Mouse (Mus musculus): ENCODE results near the gene L1td1. TPM values are rescaled to one million over a fixed set of nuclear protein-coding genes. Genes with fewer than 3 reads are reported as not detected.

The L1td1 gene
- total and polyA plus RNA-seq, 3 experiments, result not detected

DNA sequence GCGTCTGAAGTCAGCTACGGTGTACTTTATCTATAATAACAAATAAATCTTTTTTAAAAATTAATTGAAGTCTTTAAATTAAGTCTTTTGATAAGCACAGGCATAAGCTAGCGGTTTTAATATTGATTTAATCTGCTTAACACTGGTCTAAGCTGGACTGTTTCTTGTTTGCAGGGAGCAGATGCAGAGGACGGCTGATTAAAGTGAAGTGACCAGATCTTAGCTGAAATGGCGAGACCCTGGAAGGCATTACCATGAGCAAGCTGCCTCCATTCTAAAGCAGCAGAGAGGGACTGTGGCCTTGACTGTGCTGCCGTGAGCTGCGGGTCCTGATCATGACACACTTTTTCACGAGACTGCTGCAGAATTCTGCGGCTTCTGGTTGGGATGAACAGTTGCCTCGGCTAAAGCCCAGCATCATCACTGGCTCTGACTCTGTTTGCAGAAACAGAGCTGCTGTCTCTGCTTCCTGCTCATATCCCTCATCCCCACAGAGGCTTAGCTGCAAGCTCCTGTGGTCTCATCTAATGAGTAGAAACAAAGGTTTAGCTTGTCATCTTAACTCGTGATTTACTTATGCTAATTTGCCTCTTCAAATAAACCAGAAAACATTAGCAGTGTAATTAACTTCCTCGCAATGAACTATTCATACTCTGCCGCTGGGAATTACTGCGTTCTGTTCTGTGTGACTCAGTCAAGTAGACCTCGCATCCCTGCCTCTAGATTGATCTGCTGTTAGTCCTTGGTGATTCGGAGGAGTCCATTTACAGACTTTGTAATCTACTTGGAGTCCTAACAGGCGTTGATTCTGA is 8.6 kb upstream of the L1td1 start:
- Histone ChIP-seq H3K27me3 (replicated peaks) (no peaks in the 10 kb centered on the region), H3K4me3 (replicated peaks in 1 of 3; ENCODE audit: low read depth in 2 of 3, low read length in 2 of 3, poor library complexity in 1 of 3) (no peak overlapping the region), H3K9ac (ENCODE audit: insufficient read depth, low read depth) (no peak overlapping the region), H3K4me2 (ENCODE audit: insufficient read depth, low read depth, poor library complexity, severe bottlenecking) (no peak overlapping the region), H3K27ac (ENCODE audit: insufficient read depth, low read depth) (no peak overlapping the region), H3K9me3 (replicated peaks; ENCODE audit: low read length) (peaks cover 56% of the 10 kb centered on the region), H3K36me3 (replicated peaks in 1 of 2; ENCODE audit: control insufficient read depth in 1 of 2, insufficient read depth in 1 of 2, low read length in 1 of 2) (no peaks in the 10 kb centered on the region), H3K79me2 (replicated peaks; ENCODE audit: control insufficient read depth, extremely low read depth, insufficient read depth, poor library complexity, severe bottlenecking) (no peaks in the 10 kb centered on the region), H3K4me1 (ENCODE audit: control insufficient read depth in 1 of 2, insufficient read depth in 2 of 2) (no peaks in the 10 kb centered on the region)
- TF ChIP-seq USF2 (conservative IDR thresholded peaks at IDR 0.05; ENCODE audit: low read depth, low read length), result no peak
- TF ChIP-seq POLR2AphosphoS2 (IDR thresholded peaks at IDR 0.05; ENCODE audit: low read depth, low read length), result no peak
- TF ChIP-seq MYC (IDR thresholded peaks at IDR 0.05; ENCODE audit: low read depth, low read length), result no peak
- no peak for TF ChIP-seq GABPA (IDR thresholded peaks at IDR 0.05; ENCODE audit: insufficient replicate concordance, low read depth, low read length)
- no peak for TF ChIP-seq ETS1 (conservative IDR thresholded peaks at IDR 0.05; ENCODE audit: low read depth, low read length)
- in situ Hi-C loops (cut with MboI; ENCODE audit: low pct_ligation_motif_present, low pct_unique_long_range_greater_than_20kb, low sequenced_read_pairs), result no loop called here
- DNase-seq (ENCODE audit: extremely low read depth), result no peak
- dilution Hi-C loops (cut with MboI; ENCODE audit: extremely low pct_ligation_motif_present, extremely low pct_unique_long_range_greater_than_20kb, low sequenced_read_pairs), result no loop called here

DNA sequence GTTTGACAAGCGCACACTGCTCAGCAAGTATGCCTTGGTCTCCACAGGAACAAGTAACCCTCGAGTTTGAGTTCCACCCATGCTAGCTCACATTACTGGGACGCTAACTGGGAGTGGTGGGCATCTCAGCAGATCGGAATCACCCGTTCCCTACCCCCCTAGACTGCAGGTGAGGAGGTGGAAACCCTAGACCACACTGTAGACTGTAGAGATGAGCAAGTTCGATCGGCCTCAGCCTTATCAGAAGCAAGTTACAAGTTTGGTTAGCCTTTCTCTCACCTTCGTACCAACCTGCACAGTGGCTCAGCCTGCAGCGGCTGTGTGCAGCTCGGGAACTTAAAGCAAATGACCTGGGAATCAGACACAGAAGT is 8.0 kb upstream of the L1td1 start:
- TF ChIP-seq MXI1 (IDR thresholded peaks at IDR 0.05; ENCODE audit: low read depth, low read length), result no peak
- TF ChIP-seq ZMIZ1 (IDR thresholded peaks at IDR 0.05; ENCODE audit: low read depth, low read length), result no peak
- TF ChIP-seq USF1 (IDR thresholded peaks at IDR 0.05; ENCODE audit: low read depth, low read length), result no peak
- no peak for TF ChIP-seq SIN3A (IDR thresholded peaks at IDR 0.05; ENCODE audit: low read length)
- TF ChIP-seq NELFE (IDR thresholded peaks at IDR 0.05; ENCODE audit: low read depth, low read length), result no peak
- no peak for TF ChIP-seq UBTF (IDR thresholded peaks at IDR 0.05; ENCODE audit: low read depth, low read length)
- TF ChIP-seq IRF4 (IDR thresholded peaks at IDR 0.05; ENCODE audit: low read depth, low read length), result no peak
- no peak for TF ChIP-seq JUND (conservative IDR thresholded peaks at IDR 0.05; ENCODE audit: low read depth, low read length)
- TF ChIP-seq USF2 (conservative IDR thresholded peaks at IDR 0.05; ENCODE audit: low read depth, low read length), result no peak
- no peak for TF ChIP-seq MAFK (IDR thresholded peaks at IDR 0.05; ENCODE audit: insufficient replicate concordance, low read length)
- TF ChIP-seq NRF1 (IDR thresholded peaks at IDR 0.05; ENCODE audit: low read depth, low read length), result no peak
- TF ChIP-seq PAX5 (IDR thresholded peaks at IDR 0.05; ENCODE audit: low read length), result no peak
- no peak for TF ChIP-seq MEF2A (IDR thresholded peaks at IDR 0.05; ENCODE audit: borderline replicate concordance, low read depth, low read length)
- TF ChIP-seq MAZ (IDR thresholded peaks at IDR 0.05; ENCODE audit: low read depth, low read length), result no peak
- TF ChIP-seq RAD21 (IDR thresholded peaks at IDR 0.05; ENCODE audit: low read depth, low read length), result no peak
- no peak for TF ChIP-seq SMC3 (IDR thresholded peaks at IDR 0.05; ENCODE audit: low read depth, low read length)
- Histone ChIP-seq H3K9me3 (replicated peaks; ENCODE audit: low read length) (peaks cover 52% of the 10 kb centered on the region), H3K9ac (ENCODE audit: insufficient read depth, low read depth) (no peak overlapping the region), H3K4me3 (replicated peaks in 1 of 3; ENCODE audit: low read depth in 2 of 3, low read length in 2 of 3, poor library complexity in 1 of 3) (no peak overlapping the region), H3K27me3 (replicated peaks) (no peaks in the 10 kb centered on the region), H3K36me3 (replicated peaks in 1 of 2; ENCODE audit: control insufficient read depth in 1 of 2, insufficient read depth in 1 of 2, low read length in 1 of 2) (no peaks in the 10 kb centered on the region), H3K4me1 (ENCODE audit: control insufficient read depth in 1 of 2, insufficient read depth in 2 of 2) (no peaks in the 10 kb centered on the region), H3K27ac (ENCODE audit: insufficient read depth, low read depth) (no peak overlapping the region), H3K4me2 (ENCODE audit: insufficient read depth, low read depth, poor library complexity, severe bottlenecking) (no peak overlapping the region), H3K79me2 (replicated peaks; ENCODE audit: control insufficient read depth, extremely low read depth, insufficient read depth, poor library complexity, severe bottlenecking) (no peaks in the 10 kb centered on the region)
- dilution Hi-C loops (cut with MboI; ENCODE audit: extremely low pct_ligation_motif_present, extremely low pct_unique_long_range_greater_than_20kb, low sequenced_read_pairs) (no loop called here), in situ Hi-C loops (cut with MboI; ENCODE audit: low pct_ligation_motif_present, low pct_unique_long_range_greater_than_20kb, low sequenced_read_pairs) (no loop called here)
- DNase-seq (ENCODE audit: extremely low read depth), result no peak
